Mouse (Mus musculus): ENCODE results near the gene Tubg1.

GRCm38 (mm10) chr11:101170811-101171610 is 51.3 kb downstream of the Tubg1 start, which contains the start of gene Plekhh3:
- TF ChIP-seq POLR2A (IDR thresholded peaks at IDR 0.05; ENCODE audit: borderline replicate concordance, low read depth, low read length), result no peak
- no peak for TF ChIP-seq CTCF (IDR thresholded peaks at IDR 0.05; ENCODE audit: low read depth, low read length)
